Mouse (Mus musculus) layer of hippocampus, adult 8-10 months (tissue): ENCODE measurements around the gene Sh2b1. TPM values are rescaled to one million over a fixed set of nuclear protein-coding genes. Genes with fewer than 3 reads are reported as not detected.

ENCODE experiments used
- DNase-seq, 2 experiments: peaks; one replicate each; pipeline ENCODE4 v3.0.0; 2022; ENCODE audit warnings: low spot score in 2 of 2
- total RNA-seq, 4 experiments: library from RNA; stranded (reverse); gene quantifications; 2 replicates each; pipeline ENCODE4 v1.2.4; 2022

Sh2b1 gene
- total RNA-seq, 4 experiments from 2014 or later = 66.0 to 70.3 (median 67.3) TPM

GRCm38 (mm10) chr7:126421756-126422155 lies 53.5 kb downstream of the Sh2b1 start:
- no peak for DNase-seq

- DNase-seq = no peak
These were observed 56.7 kb downstream of the Sh2b1 start for GRCm38 (mm10) chr7:126418496-126418895.

DNA sequence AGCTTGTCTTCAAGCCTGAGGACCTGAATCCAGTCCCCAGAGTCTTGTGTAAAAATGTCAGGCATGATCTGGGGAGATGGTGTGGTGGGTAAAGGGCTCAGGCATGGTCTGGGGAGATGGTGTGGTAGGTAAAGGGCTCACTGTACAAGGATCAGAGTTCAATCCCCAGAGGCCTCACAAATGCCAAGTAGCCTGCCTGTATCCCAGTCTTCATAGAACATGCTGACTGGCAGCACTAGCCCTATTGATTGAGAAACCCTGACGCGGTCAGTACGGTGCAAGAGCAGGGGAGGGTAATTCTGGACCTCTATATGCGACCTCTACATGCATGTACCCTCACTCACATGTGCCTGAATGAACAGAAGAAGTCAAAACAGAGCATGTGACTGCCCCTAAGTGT lies 57.6 kb downstream of the Sh2b1 start:
- no peak for DNase-seq

- DNase-seq = no peak
These were observed 58.2 kb downstream of the Sh2b1 start for GRCm38 (mm10) chr7:126417045-126417444.

Other genes with a start within 250 kb of the Sh2b1 start
- gene Sbk1, start 202.8 kb downstream of the Sh2b1 start, total RNA-seq = 10 to 100 TPM; 56.4 to 75.1 (median 65.6) TPM
- 1 to 10 TPM in 3 of 4 experiments, under 1 TPM in 1; 0.98 to 2.5 (median 1.7) TPM for gene Lat, start 105.9 kb downstream of the Sh2b1 start, total RNA-seq
- 100 to 1,000 TPM in 1 of 4 experiments, 10 to 100 TPM in 3; 84.2 to 104 (median 93.7) TPM for gene Spns1, start 98.0 kb downstream of the Sh2b1 start, total RNA-seq
- 1 to 10 TPM; 5.2 to 8.0 (median 6.2) TPM for gene Nfatc2ip, start 78.7 kb downstream of the Sh2b1 start, total RNA-seq
- gene Cd19, start 60.5 kb downstream of the Sh2b1 start, total RNA-seq = not detected
- gene Rabep2, start 46.7 kb downstream of the Sh2b1 start, total RNA-seq = 10 to 100 TPM; 15.6 to 22.1 (median 17.1) TPM
- gene Atp2a1, start 12.3 kb downstream of the Sh2b1 start, total RNA-seq = 1 to 10 TPM in 3 of 4 experiments, under 1 TPM in 1; 0.99 to 5.6 (median 1.2) TPM
- 10 to 100 TPM; 68.9 to 84.1 (median 80.1) TPM for gene Tufm, start 11.9 kb upstream of the Sh2b1 start, total RNA-seq
- 100 to 1,000 TPM; 113 to 133 (median 125) TPM for gene Atxn2l, start 28.0 kb upstream of the Sh2b1 start, total RNA-seq
- 100 to 1,000 TPM; 166 to 196 (median 174) TPM for gene Eif3c, start 91.0 kb upstream of the Sh2b1 start, total RNA-seq
- gene Apobr, start 109.5 kb upstream of the Sh2b1 start, total RNA-seq = 1 to 10 TPM in 2 of 4 experiments, under 1 TPM in 2; 0.41 to 3.3 (median 1.6) TPM
- 10 to 100 TPM; 31.7 to 46.5 (median 42.0) TPM for gene Cln3, start 110.4 kb upstream of the Sh2b1 start, total RNA-seq
- not detected for gene Il27, start 119.5 kb upstream of the Sh2b1 start, total RNA-seq
- gene Nupr1, start 155.4 kb upstream of the Sh2b1 start, total RNA-seq = 10 to 100 TPM; 10.4 to 15.3 (median 13.2) TPM
- 10 to 100 TPM; 21.7 to 34.8 (median 33.7) TPM for gene Sgf29, start 173.9 kb upstream of the Sh2b1 start, total RNA-seq
- 10 to 100 TPM in 1 of 4 experiments, 1 to 10 TPM in 3; 6.6 to 13.0 (median 8.6) TPM for gene Sult1a1, start 201.0 kb upstream of the Sh2b1 start, total RNA-seq
- 100 to 1,000 TPM in 1 of 4 experiments, 10 to 100 TPM in 3; 73.9 to 105 (median 92.5) TPM for gene Bola2, start 220.0 kb upstream of the Sh2b1 start, total RNA-seq
- gene Slx1b, start 220.4 kb upstream of the Sh2b1 start, total RNA-seq = 10 to 100 TPM; 19.7 to 21.0 (median 20.1) TPM
- gene Coro1a, start 232.4 kb upstream of the Sh2b1 start, total RNA-seq = 100 to 1,000 TPM; 119 to 166 (median 141) TPM